Mouse (Mus musculus) right cerebral cortex, postnatal 10 days (tissue): Measurements from ENCODE around the gene Neo1.
A peak's percentile ranks its signal among the peaks of the same experiment; 100 is the strongest.

Experiments used
- DNase-seq, 2 experiments: peaks; one replicate each; pipeline ENCODE4 v3.0.0; 2021; ENCODE audit warnings: low spot score in 2 of 2

Gene Neo1

DNA sequence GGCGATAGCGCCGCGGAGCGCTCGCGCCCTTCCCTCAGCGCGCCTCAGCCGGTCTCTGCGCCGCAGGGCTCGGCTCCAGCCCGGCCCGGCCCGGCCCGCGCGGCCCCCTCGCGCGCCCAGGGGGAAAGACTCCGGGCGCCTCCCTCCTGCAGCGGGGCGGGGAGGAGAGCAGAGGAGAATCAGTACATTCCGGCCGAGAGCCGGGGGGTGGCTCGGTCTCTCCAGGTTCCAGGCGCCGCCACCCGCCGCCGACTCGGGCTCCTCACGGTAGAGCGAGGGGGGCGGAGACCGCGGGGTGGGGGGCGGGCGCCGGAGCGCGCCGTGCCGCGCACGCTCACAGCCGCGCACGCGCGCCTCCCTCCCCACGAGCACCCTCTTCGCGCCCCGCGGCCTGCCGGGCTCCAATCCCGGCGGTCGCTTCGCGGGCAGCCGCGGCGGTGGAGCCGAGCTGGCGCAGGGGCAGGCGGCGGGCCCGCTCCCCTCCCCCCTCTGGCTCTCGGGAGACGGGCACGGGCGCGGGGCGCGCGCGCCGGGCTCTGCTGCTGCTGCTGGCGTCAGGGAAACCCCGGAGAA, at the start of gene Neo1:
Gene Neo1 (minus strand): TSS at position 283 of the 573 bp plus-strand sequence.
- DNase-seq = peak; percentile 96 to 97

DNA sequence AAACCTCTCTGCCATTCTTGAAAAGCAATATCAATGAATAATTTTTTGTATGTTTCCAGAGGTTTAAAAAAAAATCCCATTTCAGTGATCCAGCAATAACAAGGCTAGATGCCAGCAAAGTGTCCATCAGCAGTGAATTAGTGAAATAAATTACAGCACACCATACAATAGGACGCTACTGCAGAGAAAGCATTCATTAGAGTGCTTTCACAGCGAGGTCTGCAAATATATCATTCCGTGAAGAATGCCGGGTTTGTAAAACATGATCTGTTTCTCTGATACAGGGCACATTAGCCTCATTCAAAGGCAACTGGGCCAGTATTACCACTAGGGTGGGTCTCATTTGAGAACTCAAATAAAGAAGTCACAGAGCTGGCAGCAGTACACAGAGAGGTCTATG, 39.4 kb upstream of the Neo1 start:
- no peak for DNase-seq

DNA sequence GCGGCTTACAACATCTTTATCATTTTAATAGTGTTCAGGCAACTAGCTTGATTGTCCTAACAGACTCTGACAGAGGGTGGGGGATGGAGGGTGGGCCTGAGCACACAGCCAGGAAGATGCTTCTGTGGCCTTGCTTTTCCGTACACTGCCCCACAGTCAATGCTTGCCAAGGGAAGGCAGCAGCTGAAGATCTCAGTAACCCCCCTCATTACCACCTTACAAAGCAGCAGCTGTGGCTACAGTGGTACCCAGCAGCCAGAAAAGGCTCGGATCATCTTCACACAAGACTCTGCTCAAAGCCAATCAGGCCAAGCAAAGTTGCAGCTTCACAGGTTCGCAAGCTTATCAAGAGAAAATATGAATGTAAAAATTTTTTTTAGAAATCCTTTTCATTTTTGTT, 37.6 kb upstream of the Neo1 start:
- DNase-seq = no peak

GRCm38 (mm10) chr9:59072076-59072777, 36.0 kb upstream of the Neo1 start:
- peak; percentile 70 to 79 for DNase-seq

DNA sequence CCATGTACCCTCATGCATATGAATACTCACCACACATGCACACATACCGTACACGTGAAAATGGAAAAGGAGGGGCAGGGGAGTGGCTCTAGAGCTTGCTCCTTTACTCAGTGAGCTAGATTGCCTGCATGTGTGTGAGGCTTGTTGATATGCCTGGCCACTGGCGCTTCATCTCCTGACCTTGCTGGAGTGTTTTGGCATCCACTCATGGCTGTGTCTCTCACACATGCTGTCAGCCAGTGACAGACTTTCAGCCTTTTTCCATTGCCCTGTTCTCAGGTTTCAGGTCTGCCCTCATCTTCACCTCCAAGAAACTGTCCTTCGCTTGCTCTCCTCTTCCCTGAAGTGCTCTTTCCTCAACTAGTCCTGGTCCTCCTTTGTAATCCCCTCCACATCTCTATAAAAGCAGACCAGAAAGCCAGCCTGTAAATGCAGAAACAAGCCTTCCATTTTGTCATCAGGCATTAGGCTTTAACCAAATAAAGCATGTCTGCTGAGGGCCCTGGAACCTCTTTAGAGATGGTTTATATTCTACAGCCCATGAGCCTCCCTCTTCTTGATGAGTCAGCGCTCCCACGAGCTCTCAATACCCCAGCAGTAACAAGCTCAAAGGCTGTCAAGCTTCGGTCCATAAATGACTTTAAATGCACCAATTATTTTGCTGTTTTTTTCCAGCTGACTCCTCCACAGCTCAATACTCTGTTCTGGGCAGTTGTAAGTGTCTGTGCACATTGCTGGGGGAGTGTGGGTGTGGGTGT, 35.2 kb upstream of the Neo1 start:
- DNase-seq = no peak

GRCm38 (mm10) chr9:59070216-59070615, 34.0 kb upstream of the Neo1 start:
- DNase-seq = no peak

GRCm38 (mm10) chr9:59065616-59066301, 29.5 kb upstream of the Neo1 start:
- DNase-seq = no peak

DNA sequence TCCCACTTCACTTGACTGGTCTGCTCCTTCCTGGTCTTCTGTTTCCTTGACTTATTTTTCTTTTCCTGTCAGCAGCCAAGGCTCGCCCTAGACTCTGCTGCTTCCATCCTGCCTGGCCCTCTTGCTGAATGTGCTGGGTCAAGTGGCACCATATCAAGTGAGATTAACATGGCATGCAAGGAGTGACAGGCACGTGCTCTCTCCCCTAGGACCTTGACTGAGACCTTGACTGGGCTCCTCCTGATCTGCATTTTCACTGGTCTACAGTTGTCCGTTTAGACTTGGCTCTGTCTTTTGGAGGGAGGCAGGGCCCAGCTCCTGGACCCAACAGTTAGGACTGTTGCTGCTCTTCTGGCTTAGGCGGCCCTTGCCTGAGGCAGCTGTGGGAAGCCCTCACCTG, 26.2 kb upstream of the Neo1 start:
- no peak for DNase-seq

DNA sequence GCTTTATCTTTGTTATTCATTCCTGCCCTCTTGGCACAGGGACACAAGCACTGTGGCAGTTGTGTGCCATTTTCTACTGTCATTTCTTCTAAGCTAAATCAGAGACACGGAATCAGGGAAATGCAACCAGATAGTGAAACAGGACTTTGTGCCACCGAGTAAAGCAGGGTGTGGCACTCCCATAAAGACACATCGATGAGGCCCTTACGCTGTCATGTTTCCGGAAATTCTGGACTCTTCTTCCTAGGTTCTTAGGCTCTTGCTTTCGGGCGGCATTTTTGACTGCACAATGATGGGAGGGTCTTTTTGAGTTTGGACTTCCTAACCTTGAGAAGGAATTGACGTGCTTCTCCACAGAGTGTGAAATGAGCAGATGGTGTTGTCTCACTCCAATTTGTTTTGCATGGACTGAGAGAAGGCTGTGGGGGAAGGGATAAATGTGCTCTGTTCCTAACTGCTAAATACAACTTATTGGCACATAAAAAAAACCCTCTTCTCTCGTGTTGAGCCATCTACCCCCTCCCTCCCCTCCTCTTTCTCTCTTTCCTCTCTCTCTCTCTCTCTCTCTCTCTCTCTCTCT, 23.9 kb upstream of the Neo1 start:
- DNase-seq = peak in 1 of 2 experiments; percentile 52

GRCm38 (mm10) chr9:59059158-59059557, 22.9 kb upstream of the Neo1 start:
- DNase-seq = peak in 1 of 2 experiments; percentile 18

DNA sequence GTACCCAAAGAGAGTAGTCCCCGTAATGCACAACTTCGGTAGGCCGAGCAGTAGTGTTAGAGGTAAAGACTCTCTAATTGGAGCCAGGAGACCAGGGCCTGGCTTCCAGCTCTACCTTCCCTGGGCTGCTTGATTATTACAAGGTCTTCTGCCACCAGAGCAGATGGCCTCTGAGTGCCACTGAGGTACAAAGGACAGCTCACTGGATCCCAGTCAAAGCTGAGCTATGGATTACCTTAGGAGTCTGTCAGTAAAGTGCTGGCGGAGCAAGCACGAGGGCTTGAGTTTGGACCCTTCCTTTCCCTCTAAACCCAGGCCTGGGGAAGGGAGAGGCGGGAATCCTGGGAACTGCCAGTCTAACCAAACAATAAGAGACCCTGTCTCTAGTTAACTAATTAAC, 21.8 kb upstream of the Neo1 start:
- DNase-seq = peak in 1 of 2 experiments; percentile 13

- DNase-seq = no peak
These were observed 20.0 kb upstream of the Neo1 start for GRCm38 (mm10) chr9:59056281-59056680.

DNA sequence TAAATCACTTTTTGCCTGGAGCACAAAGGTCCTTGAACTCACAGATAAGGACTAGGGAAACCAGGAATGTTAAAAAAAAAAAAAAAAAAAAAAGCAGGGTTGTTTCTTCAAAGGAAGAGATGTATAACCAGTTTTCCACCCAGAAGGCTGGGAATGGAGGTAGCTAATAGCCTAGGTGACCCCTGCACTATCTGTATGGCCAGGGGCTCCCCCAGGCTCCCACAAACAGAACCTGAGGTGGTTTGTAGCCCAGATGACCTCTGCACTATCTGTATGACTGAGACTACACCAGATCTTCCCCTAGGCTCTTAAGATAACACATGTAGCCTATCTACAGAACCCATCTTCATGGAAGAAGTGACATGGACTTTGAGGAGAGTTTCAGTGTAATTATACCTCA, 5.6 kb upstream of the Neo1 start:
- DNase-seq = no peak

DNA sequence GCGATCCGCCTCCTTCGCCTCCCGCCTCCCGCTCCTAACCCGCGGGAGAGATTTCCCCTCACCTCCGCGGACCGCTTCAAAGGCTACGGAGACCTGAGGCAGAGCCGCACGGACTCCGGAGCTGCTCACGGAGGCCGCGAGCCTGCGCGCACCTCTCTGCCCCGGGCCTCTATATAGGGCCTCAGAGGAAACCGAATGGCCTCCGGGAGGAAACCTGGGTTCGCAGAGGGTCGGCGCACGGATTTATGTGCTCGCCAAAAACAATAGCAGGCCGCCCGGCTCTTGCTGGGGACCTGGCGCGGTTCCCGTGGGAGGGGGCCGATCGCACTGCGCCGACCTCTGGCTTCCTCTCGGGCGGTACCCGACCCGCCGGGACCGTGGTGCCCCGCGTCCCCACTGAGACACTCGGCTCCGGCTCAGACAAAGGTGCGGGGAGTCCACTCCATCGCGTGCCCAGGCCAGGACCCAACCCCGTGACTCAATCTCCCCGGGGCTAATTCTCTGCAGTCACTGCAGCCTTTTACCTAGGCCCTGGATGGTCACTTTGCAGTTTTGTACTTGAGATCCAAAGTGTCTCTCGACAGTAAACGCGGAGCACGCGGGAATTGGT, 596 bp upstream of the Neo1 start:
- DNase-seq = no peak

GRCm38 (mm10) chr9:59035342-59036158, 691 bp downstream of the Neo1 start:
- peak; percentile 56 to 66 for DNase-seq

GRCm38 (mm10) chr9:59034836-59035235, 1.4 kb downstream of the Neo1 start:
- peak in 1 of 2 experiments; percentile 31 for DNase-seq

DNA sequence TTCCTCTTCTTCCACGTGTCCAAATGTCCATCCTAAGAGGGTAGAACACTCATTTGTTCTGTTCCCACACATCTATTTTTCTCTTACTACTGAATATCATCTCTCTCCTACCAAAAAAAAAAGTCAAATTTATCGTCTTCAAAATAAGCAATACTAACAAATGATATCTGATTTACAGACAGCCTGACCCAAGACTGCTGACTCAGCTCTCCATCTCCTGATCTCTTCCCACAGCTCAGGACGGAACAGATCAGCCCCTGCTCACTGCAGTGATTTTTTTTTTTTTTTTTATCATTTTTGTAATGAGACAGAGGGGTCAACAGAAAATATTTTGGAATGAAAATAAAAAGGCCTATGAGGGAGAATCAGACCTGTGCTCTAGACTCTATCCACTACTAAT, 2.7 kb downstream of the Neo1 start:
- DNase-seq = no peak

GRCm38 (mm10) chr9:59024245-59024844, 11.9 kb downstream of the Neo1 start:
- DNase-seq = no peak

DNA sequence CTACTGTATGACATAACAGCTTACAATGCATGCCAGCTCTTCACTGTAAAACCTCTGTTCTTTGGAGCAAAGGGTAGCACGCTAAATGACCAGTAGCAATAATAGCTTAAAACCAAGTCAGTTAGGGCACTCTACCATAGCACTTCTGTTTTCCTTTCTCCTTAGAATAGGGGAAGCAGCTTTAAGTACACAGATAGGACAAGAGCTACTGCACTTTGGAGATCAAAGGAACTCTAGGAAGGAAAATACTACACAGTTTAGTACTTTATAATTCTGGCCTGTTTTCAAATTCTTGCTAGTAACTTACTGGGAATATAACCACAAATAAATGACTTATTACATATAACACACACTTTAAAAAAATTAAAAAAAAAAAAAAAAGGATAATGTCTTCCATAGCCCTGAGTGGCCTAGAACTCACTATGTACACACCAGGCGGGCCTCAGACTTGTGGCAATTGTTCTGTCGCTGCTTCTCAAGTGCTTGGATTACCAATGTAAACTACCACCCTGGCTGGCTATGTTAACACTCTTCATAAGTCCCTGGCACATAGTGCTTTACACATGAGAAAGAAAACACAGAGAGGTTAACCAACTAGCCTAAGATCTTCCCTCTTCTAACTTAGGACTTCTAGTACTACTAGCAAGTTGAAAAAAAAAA, 20.1 kb downstream of the Neo1 start:
- DNase-seq = no peak

GRCm38 (mm10) chr9:59013365-59013764, 22.9 kb downstream of the Neo1 start:
- DNase-seq = no peak
